Mouse (Mus musculus) cerebral cortex, adult 2 months (tissue): Measurements from ENCODE around the gene Rnaset2a.

Experiments
- WGBS: fragments of 180-500 bp; shearing (Covaris S2); methylation state at CpG from one replicate; pipeline ENCODE4 v1.1.7; 2018; 5-methylcytosine and 5-hydroxymethylcytosine counted together

Rnaset2a gene

GRCm38 (mm10) chr17:8138116-8138515 is 9.8 kb downstream of the Rnaset2a start:
- WGBS: 85% methylated on average over 5 of the region's 5 CpGs

GRCm38 (mm10) chr17:8130849-8131248 is 17.0 kb downstream of the Rnaset2a start:
- WGBS: no CpG with 5 or more reads among the region's 6 CpGs

- 89% methylated on average over 9 of the region's 9 CpGs for WGBS
Observed at GRCm38 (mm10) chr17:8129578-8129977, 18.3 kb downstream of the Rnaset2a start.

GRCm38 (mm10) chr17:8128326-8128993 is 19.4 kb downstream of the Rnaset2a start:
- WGBS: 73% methylated on average over 1 of the region's 7 CpGs

GRCm38 (mm10) chr17:8124586-8124985 is 23.3 kb downstream of the Rnaset2a start:
- WGBS: 93% methylated on average over 3 of the region's 6 CpGs

- no CpG with 5 or more reads among the region's 3 CpGs for WGBS
Observed at GRCm38 (mm10) chr17:8122974-8123373, 24.9 kb downstream of the Rnaset2a start.

- no CpG with 5 or more reads among the region's 6 CpGs for WGBS
Observed at GRCm38 (mm10) chr17:8116928-8117327, 31.0 kb downstream of the Rnaset2a start.

GRCm38 (mm10) chr17:8116378-8116777 is 31.5 kb downstream of the Rnaset2a start:
- 73% methylated on average over 9 of the region's 11 CpGs for WGBS

GRCm38 (mm10) chr17:8112199-8112598 is 35.7 kb downstream of the Rnaset2a start:
- WGBS: no CpG with 5 or more reads among the region's 1 CpGs

- 20% methylated on average over 4 of the region's 6 CpGs for WGBS
Observed at GRCm38 (mm10) chr17:8101297-8101609, 46.6 kb downstream of the Rnaset2a start.

- WGBS: 12% methylated on average over 6 of the region's 26 CpGs
Observed at GRCm38 (mm10) chr17:8100405-8101296, 47.2 kb downstream of the Rnaset2a start.

GRCm38 (mm10) chr17:8096199-8096598 is 51.7 kb downstream of the Rnaset2a start:
- WGBS: 54% methylated on average over 3 of the region's 5 CpGs

- WGBS: 55% methylated on average over 3 of the region's 5 CpGs
Observed at GRCm38 (mm10) chr17:8095653-8096052, 52.2 kb downstream of the Rnaset2a start.

- 85% methylated on average over 4 of the region's 18 CpGs for WGBS
Observed at GRCm38 (mm10) chr17:8092537-8093526, 55.1 kb downstream of the Rnaset2a start.

- 94% methylated on average over 14 of the region's 14 CpGs for WGBS
Observed at GRCm38 (mm10) chr17:8091320-8091719, 56.6 kb downstream of the Rnaset2a start.

GRCm38 (mm10) chr17:8069847-8070246 is 78.0 kb downstream of the Rnaset2a start:
- 67% methylated on average over 2 of the region's 2 CpGs for WGBS
